Mouse (Mus musculus): ENCODE measurements around the gene Rbm4.

The Rbm4 gene

GRCm38 (mm10) chr19:4739053-4739452, 54.6 kb downstream of the Rbm4 start:
- DNase-seq, result no peak

DNA sequence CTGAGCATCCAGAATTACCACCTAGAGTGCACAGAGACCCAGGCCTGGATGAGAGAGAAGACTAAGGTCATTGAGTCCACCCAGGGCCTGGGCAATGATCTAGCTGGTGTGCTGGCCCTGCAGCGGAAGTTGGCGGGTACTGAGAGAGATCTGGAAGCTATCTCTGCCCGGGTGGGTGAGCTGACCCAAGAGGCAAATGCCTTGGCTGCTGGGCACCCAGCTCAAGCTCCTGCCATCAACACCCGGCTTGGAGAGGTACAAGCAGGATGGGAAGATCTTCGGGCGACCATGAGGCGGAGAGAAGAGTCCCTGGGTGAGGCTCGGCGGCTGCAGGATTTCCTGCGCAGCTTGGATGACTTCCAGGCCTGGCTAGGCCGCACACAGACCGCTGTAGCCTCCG, 55.8 kb downstream of the Rbm4 start:
- no peak for DNase-seq
